8 mouse cellular contexts compared by ENCODE assay signal in genomic region chr10:13007876-13008736, GRCm38 (mm10). TPM values are rescaled to one million over a fixed set of nuclear protein-coding genes. Genes with fewer than 3 reads are reported as not detected.
DNase-seq lines count a peak whose midpoint lies in the region; ATAC-seq and TF ChIP-seq lines count a peak whose summit lies in the region.

No protein-coding gene starts in this region.

- no peaks in the 10 kb centered on the region for H3K27me3 ChIP-seq in hindbrain, postnatal 0 days (ENCODE audit: insufficient read depth, low read length)

- no peaks in the 10 kb centered on the region for H3K9me3 ChIP-seq in hindbrain, postnatal 0 days (ENCODE audit: low read length)

- H3K4me1 ChIP-seq in hindbrain, postnatal 0 days (ENCODE audit: insufficient read depth, low read length), result peaks cover 8% of the 10 kb centered on the region; the same call in 1 of the 2 replicates

- ATAC-seq in common myeloid progenitor, adult 5-6 weeks (replicated peaks; ENCODE audit: low read depth, poor library complexity, severe bottlenecking), result peak; percentile 99
- peak; percentile 100 for ATAC-seq in hindbrain, postnatal 0 days
- peak; percentile 100 for ATAC-seq in megakaryocyte, adult 5-6 weeks (ENCODE audit: poor library complexity, severe bottlenecking)

- intact Hi-C loops in gastrocnemius, adult 2 months (cut with DNase I), result no loop called here
- intact Hi-C loops in left cerebral cortex, adult 2 months (cut with DNase I), result loop anchor here (5.0 kb wide), 1 partner anchor 86 kb away; no protein-coding TSS in a partner anchor

- H3K9ac ChIP-seq in hindbrain, postnatal 0 days (replicated peaks; ENCODE audit: low read length), result peak overlapping the region; percentile 70

- 3% methylated on average over 52 of the region's 52 CpGs for WGBS in hindbrain, postnatal 0 days

- peak overlapping the region; percentile 91 for H3K4me2 ChIP-seq in hindbrain, postnatal 0 days (ENCODE audit: low read depth, low read length)

- no peaks in the 10 kb centered on the region for H3K36me3 ChIP-seq in hindbrain, postnatal 0 days (ENCODE audit: insufficient read depth, low read length)

- peak overlapping the region; percentile 88 for H3K4me3 ChIP-seq in gastrocnemius, adult 2 months
- peak overlapping the region; percentile 90 for H3K4me3 ChIP-seq in hindbrain, postnatal 0 days (ENCODE audit: low read length)
- H3K4me3 ChIP-seq in left cerebral cortex, adult 2 months, result peak overlapping the region; percentile 72

- TF ChIP-seq CTCF in gastrocnemius, adult 2 months (IDR thresholded peaks at IDR 0.05), result no peak
- TF ChIP-seq CTCF in hindbrain, postnatal 0 days (IDR thresholded peaks at IDR 0.05; ENCODE audit: low read depth), result peak; percentile 13; the same call in 1 of the 2 replicates
- TF ChIP-seq CTCF in left cerebral cortex, adult 2 months (IDR thresholded peaks at IDR 0.05), result no peak

- peak; percentile 98 for DNase-seq in ZHBTc4 (ENCODE audit: low read depth, low spot score)
- peak; percentile 96 for DNase-seq in gastrocnemius, adult 2 months
- DNase-seq in hindbrain, postnatal 0 days (ENCODE audit: low spot score), result peak; percentile 98
- peak; percentile 94 to 95 for DNase-seq in left cerebral cortex, adult 2 months (ENCODE audit: extremely low spot score in 1 of 2, low spot score in 2 of 2)
- peak; percentile 97 to 98 for DNase-seq in right cerebral cortex, adult 2 months (ENCODE audit: low spot score in 2 of 2)
- peak; percentile 95 for DNase-seq in urinary bladder, postnatal 14 days (ENCODE audit: low spot score)

- H3K27ac ChIP-seq in gastrocnemius, adult 2 months, result peak overlapping the region; percentile 91
- peak overlapping the region; percentile 74; the same call in 1 of the 2 replicates for H3K27ac ChIP-seq in hindbrain, postnatal 0 days
- peak overlapping the region; percentile 80 for H3K27ac ChIP-seq in left cerebral cortex, adult 2 months

RNA-seq across cellular contexts. Expression of gene Sf3b5, which starts 3.0 kb away (rescaled TPM):
- total RNA-seq in common myeloid progenitor, adult 5-6 weeks (2017), result 16.9 and 17.4 TPM in 2 replicates
- total RNA-seq in gastrocnemius, adult 2 months (2021), result 1 to 10 TPM; 5.0 to 5.3 TPM
- 18.8 and 27.7 TPM in 2 replicates for total RNA-seq in hindbrain, postnatal 0 days (2014; rRNA removed)
- 27.6 and 28.0 TPM in 2 replicates for polyA plus RNA-seq in hindbrain, postnatal 0 days (2015; fragmentation: Nextera tagmentation; extraction: Ambion mirVana)
- total RNA-seq in left cerebral cortex, adult 2 months (2021), result 1 to 10 TPM; 7.8 to 7.9 TPM
- 14.0 and 17.0 TPM in 2 replicates for total RNA-seq in megakaryocyte, adult 5-6 weeks (2015)
- total RNA-seq in megakaryocyte, adult 5-6 weeks (2017), result 15.4 and 15.8 TPM in 2 replicates

RNA-seq across cellular contexts. Expression of gene Stx11, which starts 44.0 kb away (rescaled TPM):
- total RNA-seq in common myeloid progenitor, adult 5-6 weeks (2017), result 8.2 and 9.4 TPM in 2 replicates
- under 1 TPM; 0.20 to 0.46 TPM for total RNA-seq in gastrocnemius, adult 2 months (2021)
- total RNA-seq in hindbrain, postnatal 0 days (2014; rRNA removed), result 1.3 and 2.4 TPM in 2 replicates
- polyA plus RNA-seq in hindbrain, postnatal 0 days (2015; fragmentation: Nextera tagmentation; extraction: Ambion mirVana), result 0.91 and 1.4 TPM in 2 replicates
- total RNA-seq in left cerebral cortex, adult 2 months (2021), result under 1 TPM; 0.07 to 0.23 TPM
- 41.9 and 44.6 TPM in 2 replicates for total RNA-seq in megakaryocyte, adult 5-6 weeks (2015)
- 36.0 and 46.8 TPM in 2 replicates for total RNA-seq in megakaryocyte, adult 5-6 weeks (2017)

RNA-seq across cellular contexts. Expression of gene Plagl1, which starts 52.2 kb away (rescaled TPM):
- 0.14 TPM in 1 of 2 replicates, not detected in the other for total RNA-seq in common myeloid progenitor, adult 5-6 weeks (2017)
- total RNA-seq in gastrocnemius, adult 2 months (2021), result 1 to 10 TPM; 1.0 to 1.5 TPM
- total RNA-seq in hindbrain, postnatal 0 days (2014; rRNA removed), result 88.2 and 112 TPM in 2 replicates
- 16.6 and 19.8 TPM in 2 replicates for polyA plus RNA-seq in hindbrain, postnatal 0 days (2015; fragmentation: Nextera tagmentation; extraction: Ambion mirVana)
- total RNA-seq in left cerebral cortex, adult 2 months (2021), result 10 to 100 TPM; 17.5 to 23.7 TPM
- total RNA-seq in megakaryocyte, adult 5-6 weeks (2015), result 0.52 and 0.98 TPM in 2 replicates
- 0.08 and 0.92 TPM in 2 replicates for total RNA-seq in megakaryocyte, adult 5-6 weeks (2017)

Comparison
In these comparisons a context has a peak if more than half of its experiments do, and no peak if none do; other contexts are left out.
1. Peak in every context shown above with its lines: DNase-seq, ATAC-seq, H3K4me3 ChIP-seq and H3K27ac ChIP-seq.
2. RNA of gene Plagl1, which starts 52.2 kb away (total RNA-seq): 88.2 to 112 TPM in hindbrain, postnatal 0 days and 17.5 to 23.7 TPM in left cerebral cortex, adult 2 months; 1.0 to 1.5 TPM in gastrocnemius, adult 2 months, 0.08 to 0.98 TPM in megakaryocyte, adult 5-6 weeks and 0.14 TPM in common myeloid progenitor, adult 5-6 weeks; every median in the first group is over 4 times any median in the second.